ENCODE assay signal across 9 mouse cellular contexts in the genomic region with DNA sequence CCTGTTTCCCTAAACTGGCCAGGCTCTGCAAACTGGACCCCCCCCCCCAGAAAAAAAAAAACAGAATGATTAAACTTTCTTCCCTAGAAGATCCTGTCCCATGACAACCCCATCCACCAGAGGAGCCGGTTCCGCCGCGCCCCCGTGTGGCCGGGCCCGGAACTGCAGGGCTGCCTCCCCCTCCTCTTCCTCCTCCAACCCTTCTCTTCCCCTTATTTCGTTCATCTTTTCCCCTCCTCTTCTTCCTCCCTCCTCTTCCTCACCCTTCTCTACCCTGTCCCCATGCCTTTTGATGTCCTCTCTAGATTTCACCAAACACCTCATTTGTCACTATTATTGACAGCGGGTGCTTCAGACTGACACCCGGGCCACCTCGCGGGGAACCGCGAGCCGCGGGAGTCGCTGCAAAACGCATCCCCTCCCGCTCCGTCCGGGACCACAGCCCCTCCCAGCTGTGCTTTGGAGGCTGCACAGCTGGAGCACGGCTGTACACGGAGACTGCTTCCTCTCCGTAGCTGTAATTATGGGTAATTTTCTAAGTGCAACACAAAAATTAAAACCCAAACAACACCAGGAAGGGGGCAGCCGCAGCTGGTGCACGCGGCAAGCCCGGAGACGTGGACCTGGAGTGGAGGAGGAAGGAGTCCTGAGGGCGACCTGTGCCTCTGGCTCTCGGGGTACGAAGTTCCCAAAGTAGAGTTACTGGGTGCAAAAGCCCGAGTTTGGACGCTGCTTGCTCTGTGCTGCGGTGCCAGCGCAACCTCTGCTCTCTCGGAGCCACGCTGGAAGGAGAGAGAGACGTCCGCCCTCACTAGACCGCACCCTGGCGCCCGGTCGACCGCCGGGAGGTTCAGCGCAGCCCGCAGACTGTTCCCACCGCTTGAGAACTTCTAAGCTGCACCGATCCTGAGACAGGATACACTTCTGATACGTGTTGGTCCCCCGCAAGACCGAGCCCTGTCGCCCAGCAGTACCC. TPM values are rescaled to one million over a fixed set of nuclear protein-coding genes. Genes with fewer than 3 reads are reported as not detected.
DNase-seq lines count a peak whose midpoint lies in the region; ATAC-seq and TF ChIP-seq lines count a peak whose summit lies in the region.
"Had no signal": no experiment of that assay in that cellular context is flagged by ENCODE, and none has a peak within 500 bp of the region (broad histone marks: within the 10 kb centered on the region; RNA-seq: fewer than 3 reads in every experiment).

No protein-coding gene starts in this region.

- H3K4me3 ChIP-seq in ES-Bruce4 (ENCODE audit: low read depth, low read length), result peak overlapping the region; percentile 73
- peak overlapping the region; percentile 49 for H3K4me3 ChIP-seq in heart, embryonic 16.5 days (ENCODE audit: low read length)
- H3K4me3 ChIP-seq in lung, embryonic 16.5 days (ENCODE audit: low read length), result peak overlapping the region; percentile 56

- under 1% methylated on average over 54 of the region's 54 CpGs for WGBS in heart, embryonic 16.5 days
- WGBS in lung, embryonic 16.5 days, result under 1% methylated on average over 54 of the region's 54 CpGs

- H3K9me3 ChIP-seq in ES-Bruce4 (replicated peaks; ENCODE audit: control insufficient read depth, insufficient read depth, low read length, poor library complexity, severe bottlenecking), result no peaks in the 10 kb centered on the region
- no peaks in the 10 kb centered on the region for H3K9me3 ChIP-seq in heart, embryonic 16.5 days (replicated peaks; ENCODE audit: control insufficient read depth, low read length)
- no peaks in the 10 kb centered on the region for H3K9me3 ChIP-seq in lung, embryonic 16.5 days (ENCODE audit: control insufficient read depth, low read length)

- peak; percentile 88 for TF ChIP-seq CTCF in ES-Bruce4 (IDR thresholded peaks at IDR 0.05; ENCODE audit: low read depth, low read length)

- no peaks in the 10 kb centered on the region for H3K36me3 ChIP-seq in ES-Bruce4 (ENCODE audit: control insufficient read depth, insufficient read depth, low read length, poor library complexity, severe bottlenecking)
- H3K36me3 ChIP-seq in heart, embryonic 16.5 days (ENCODE audit: control insufficient read depth, insufficient read depth), result no peaks in the 10 kb centered on the region
- no peaks in the 10 kb centered on the region for H3K36me3 ChIP-seq in lung, embryonic 16.5 days (ENCODE audit: control insufficient read depth, insufficient read depth, low read length)

- peak; percentile 64 for DNase-seq in brain, adult 2 months (ENCODE audit: low read depth, low spot score)
- peak; percentile 93 for DNase-seq in kidney, postnatal 10 days
- DNase-seq in ovary, postnatal 14 days (ENCODE audit: low spot score), result peak; percentile 86
- DNase-seq in urinary bladder, adult 2 months (ENCODE audit: low spot score), result peak; percentile 74

- peaks cover 2% of the 10 kb centered on the region for H3K4me1 ChIP-seq in ES-Bruce4 (ENCODE audit: control insufficient read depth, insufficient read depth, low read length)
- H3K4me1 ChIP-seq in heart, embryonic 16.5 days (ENCODE audit: control insufficient read depth, insufficient read depth, low read length), result peaks cover 17% of the 10 kb centered on the region
- H3K4me1 ChIP-seq in lung, embryonic 16.5 days (replicated peaks; ENCODE audit: control insufficient read depth, insufficient read depth, low read length), result peaks cover 37% of the 10 kb centered on the region

- no peaks in the 10 kb centered on the region for H3K27me3 ChIP-seq in ES-Bruce4 (ENCODE audit: control insufficient read depth, insufficient read depth, low read length, poor library complexity, severe bottlenecking)
- H3K27me3 ChIP-seq in heart, embryonic 16.5 days (ENCODE audit: control insufficient read depth, insufficient read depth, low read length), result no peaks in the 10 kb centered on the region
- H3K27me3 ChIP-seq in lung, embryonic 16.5 days (ENCODE audit: control insufficient read depth, insufficient read depth, low read depth, low read length), result no peaks in the 10 kb centered on the region

- H3K27ac ChIP-seq in ES-Bruce4 (ENCODE audit: insufficient read depth, low read length), result no peak overlapping the region
- peak overlapping the region; percentile 96 for H3K27ac ChIP-seq in heart, embryonic 16.5 days (ENCODE audit: low read length)
- H3K27ac ChIP-seq in lung, embryonic 16.5 days (ENCODE audit: low read length), result peak overlapping the region; percentile 100

- no peak for TF ChIP-seq POLR2A in ES-Bruce4 (IDR thresholded peaks at IDR 0.05; ENCODE audit: insufficient read depth, low read length)

- peak overlapping the region; percentile 95 for H3K9ac ChIP-seq in ES-Bruce4 (ENCODE audit: low read depth, poor library complexity, severe bottlenecking)
- peak overlapping the region; percentile 66 for H3K9ac ChIP-seq in heart, embryonic 16.5 days (ENCODE audit: low read length)
- H3K9ac ChIP-seq in lung, embryonic 16.5 days (ENCODE audit: low read length), result peak overlapping the region; percentile 83

- peak; percentile 68 for ATAC-seq in erythroid progenitor cell, adult 5-6 weeks (replicated peaks; ENCODE audit: low FRiP score, poor library complexity, severe bottlenecking)
- ATAC-seq in heart, embryonic 16.5 days (replicated peaks; ENCODE audit: extremely low read depth, insufficient read depth, low FRiP score), result no peak; the same call in 1 of the 2 replicates
- ATAC-seq in lung, embryonic 16.5 days (ENCODE audit: low read depth), result peak; percentile 8; the same call in 1 of the 2 replicates

- peak overlapping the region; percentile 99 for H3K4me2 ChIP-seq in heart, embryonic 16.5 days (ENCODE audit: low read depth, low read length)
- peak overlapping the region; percentile 74 for H3K4me2 ChIP-seq in lung, embryonic 16.5 days (ENCODE audit: low read depth, low read length)

- TF ChIP-seq EP300 in ES-Bruce4 (IDR thresholded peaks at IDR 0.05; ENCODE audit: insufficient read depth, low read depth, low read length), result 0 out of 2 replicates have a peak, but pooled peaks have one; percentile 20

RNA-seq across cellular contexts. Expression of gene Ssbp4, which starts 2.4 kb away (rescaled TPM):
- 49.9 and 50.2 TPM in 2 replicates for polyA plus RNA-seq in ES-Bruce4 (2011; ENCODE audit: insufficient read depth, insufficient read length, low read depth, missing spikeins)
- 9.0 and 13.0 TPM in 2 replicates for total RNA-seq in erythroid progenitor cell, adult 5-6 weeks (2015; ENCODE audit: low replicate concordance)
- total RNA-seq in erythroid progenitor cell, adult 5-6 weeks (2017; ENCODE audit: low replicate concordance), result 18.1 and 30.6 TPM in 2 replicates
- 68.4 and 69.5 TPM in 2 replicates for polyA plus RNA-seq in heart, embryonic 16.5 days (2015; fragmentation: Nextera tagmentation; extraction: Ambion mirVana)
- 106 and 108 TPM in 2 replicates for polyA plus RNA-seq in lung, embryonic 16.5 days (2015; fragmentation: Nextera tagmentation; extraction: Ambion mirVana)
- polyA plus RNA-seq in urinary bladder, adult 2 months (2012; rRNA removed), result 73.5 and 74.6 TPM in 2 replicates

RNA-seq across cellular contexts. Expression of gene Lrrc25, which starts 4.9 kb away (rescaled TPM):
- polyA plus RNA-seq in ES-Bruce4 (2011; ENCODE audit: insufficient read depth, insufficient read length, low read depth, missing spikeins), result not detected in 2 replicates
- total RNA-seq in erythroid progenitor cell, adult 5-6 weeks (2015; ENCODE audit: low replicate concordance), result 2.5 and 11.7 TPM in 2 replicates
- 2.3 and 3.5 TPM in 2 replicates for total RNA-seq in erythroid progenitor cell, adult 5-6 weeks (2017; ENCODE audit: low replicate concordance)
- 1.8 and 2.3 TPM in 2 replicates for polyA plus RNA-seq in heart, embryonic 16.5 days (2015; fragmentation: Nextera tagmentation; extraction: Ambion mirVana)
- 2.0 and 3.2 TPM in 2 replicates for polyA plus RNA-seq in lung, embryonic 16.5 days (2015; fragmentation: Nextera tagmentation; extraction: Ambion mirVana)
- polyA plus RNA-seq in urinary bladder, adult 2 months (2012; rRNA removed), result 5.2 and 6.2 TPM in 2 replicates

RNA-seq across cellular contexts. Expression of gene Isyna1, which starts 16.9 kb away (rescaled TPM):
- polyA plus RNA-seq in ES-Bruce4 (2011; ENCODE audit: insufficient read depth, insufficient read length, low read depth, missing spikeins), result 61.5 and 72.3 TPM in 2 replicates
- total RNA-seq in erythroid progenitor cell, adult 5-6 weeks (2015; ENCODE audit: low replicate concordance), result 5.8 and 15.9 TPM in 2 replicates
- 2.5 and 8.0 TPM in 2 replicates for total RNA-seq in erythroid progenitor cell, adult 5-6 weeks (2017; ENCODE audit: low replicate concordance)
- 111 and 117 TPM in 2 replicates for polyA plus RNA-seq in heart, embryonic 16.5 days (2015; fragmentation: Nextera tagmentation; extraction: Ambion mirVana)
- polyA plus RNA-seq in lung, embryonic 16.5 days (2015; fragmentation: Nextera tagmentation; extraction: Ambion mirVana), result 118 and 121 TPM in 2 replicates
- polyA plus RNA-seq in urinary bladder, adult 2 months (2012; rRNA removed), result 37.9 and 49.6 TPM in 2 replicates

RNA-seq across cellular contexts. Expression of gene Gdf15, which starts 21.2 kb away (rescaled TPM):
- polyA plus RNA-seq in ES-Bruce4 (2011; ENCODE audit: insufficient read depth, insufficient read length, low read depth, missing spikeins), result 1.9 and 2.1 TPM in 2 replicates
- not detected in 2 replicates for total RNA-seq in erythroid progenitor cell, adult 5-6 weeks (2015; ENCODE audit: low replicate concordance)
- not detected in 2 replicates for total RNA-seq in erythroid progenitor cell, adult 5-6 weeks (2017; ENCODE audit: low replicate concordance)
- 1.2 and 1.6 TPM in 2 replicates for polyA plus RNA-seq in heart, embryonic 16.5 days (2015; fragmentation: Nextera tagmentation; extraction: Ambion mirVana)
- 0.45 and 0.60 TPM in 2 replicates for polyA plus RNA-seq in lung, embryonic 16.5 days (2015; fragmentation: Nextera tagmentation; extraction: Ambion mirVana)
- 0.84 and 1.1 TPM in 2 replicates for polyA plus RNA-seq in urinary bladder, adult 2 months (2012; rRNA removed)
- total RNA-seq: layer of hippocampus, adult 18-20 months had no signal

RNA-seq across cellular contexts. Expression of gene Pgpep1, which starts 49.1 kb away (rescaled TPM):
- polyA plus RNA-seq in ES-Bruce4 (2011; ENCODE audit: insufficient read depth, insufficient read length, low read depth, missing spikeins), result 30.2 and 44.4 TPM in 2 replicates
- total RNA-seq in erythroid progenitor cell, adult 5-6 weeks (2015; ENCODE audit: low replicate concordance), result 0.36 and 6.3 TPM in 2 replicates
- under 0.01 and 3.0 TPM in 2 replicates for total RNA-seq in erythroid progenitor cell, adult 5-6 weeks (2017; ENCODE audit: low replicate concordance)
- 35.5 and 36.7 TPM in 2 replicates for polyA plus RNA-seq in heart, embryonic 16.5 days (2015; fragmentation: Nextera tagmentation; extraction: Ambion mirVana)
- 43.6 and 46.7 TPM in 2 replicates for polyA plus RNA-seq in lung, embryonic 16.5 days (2015; fragmentation: Nextera tagmentation; extraction: Ambion mirVana)
- polyA plus RNA-seq in urinary bladder, adult 2 months (2012; rRNA removed), result 19.2 and 20.6 TPM in 2 replicates
